Mouse (Mus musculus) stomach, embryonic 16.5 days (tissue): ENCODE measurements at regions not wholly inside any gene's neighbourhood (a gene's known extent, or its start where the extent isn't known, plus 50 kb on each side); places are given as distances from the start of the nearest gene placed in this dataset.

Experiments
- ATAC-seq: fragments of 200-750 bp; cut with Nextera tagmentation; 2 replicates; pipeline ENCODE4 v1.8.0; 2017; ENCODE audit warnings: moderate number of reproducible peaks, moderate TSS enrichment; ENCODE audit not compliant: insufficient read depth, low FRiP score
- H3K27ac ChIP-seq: fragments of 300-500 bp; sonication (generic); 2 replicates; pipeline ENCODE4 v1.5.1; 2014; ENCODE audit warnings: low read length
- H3K27me3 ChIP-seq: fragments of 300-500 bp; sonication (generic); 2 replicates; pipeline ENCODE4 v1.6.1; 2014; ENCODE audit warnings: low read length, control low read depth, mixed read lengths; ENCODE audit not compliant: control insufficient read depth, insufficient read depth
- H3K36me3 ChIP-seq: fragments of 300-500 bp; sonication (generic); 2 replicates; pipeline ENCODE4 v1.6.1; 2014; ENCODE audit warnings: low read length; ENCODE audit not compliant: control insufficient read depth, insufficient read depth
- H3K4me1 ChIP-seq: fragments of 300-500 bp; sonication (generic); 2 replicates; pipeline ENCODE4 v1.6.1; 2014; ENCODE audit warnings: low read length, control low read depth, mixed read lengths; ENCODE audit not compliant: control insufficient read depth, insufficient read depth
- H3K4me2 ChIP-seq: fragments of 300-500 bp; sonication (generic); 2 replicates; pipeline ENCODE4 v1.6.1; 2014; ENCODE audit warnings: low read depth, low read length, mixed read lengths
- H3K4me3 ChIP-seq: fragments of 300-500 bp; sonication (generic); replicated peaks from 2 replicates; pipeline ENCODE4 v1.5.1; 2014; ENCODE audit warnings: mild to moderate bottlenecking, low read length
- H3K9ac ChIP-seq: fragments of 300-500 bp; sonication (generic); 2 replicates; pipeline ENCODE4 v1.6.1; 2014; ENCODE audit warnings: low read length
- H3K9me3 ChIP-seq: fragments of 300-500 bp; sonication (generic); replicated peaks from 2 replicates; pipeline ENCODE4 v1.6.1; 2016; ENCODE audit warnings: low read length, control low read depth; ENCODE audit not compliant: control insufficient read depth
- WGBS: fragments of 180-500 bp; shearing (Covaris S2); extraction: QIAGEN DNeasy Blood & Tissue Kit; methylation state at CpG from one replicate; pipeline ENCODE4 v1.1.7; 2014; 5-methylcytosine and 5-hydroxymethylcytosine counted together

- no peak for ATAC-seq
- no peak overlapping the region for H3K4me2 ChIP-seq
- no peaks in the 10 kb centered on the region for H3K9me3 ChIP-seq
- H3K36me3 ChIP-seq, result no peaks in the 10 kb centered on the region
- H3K4me3 ChIP-seq, result no peak overlapping the region
- H3K27me3 ChIP-seq, result no peaks in the 10 kb centered on the region
- H3K9ac ChIP-seq, result no peak overlapping the region
- WGBS, result 69% methylated on average over 13 of the region's 13 CpGs
- H3K27ac ChIP-seq, result no peak overlapping the region
- H3K4me1 ChIP-seq, result no peaks in the 10 kb centered on the region
Measured at GRCm38 (mm10) chr9:88069834-88070233, 257.2 kb upstream of the Nt5e start.

GRCm38 (mm10) chr9:88073165-88073564 lies 253.8 kb upstream of the Nt5e start:
- Histone ChIP-seq H3K36me3 (no peaks in the 10 kb centered on the region), H3K27me3 (no peaks in the 10 kb centered on the region), H3K4me2 (no peak overlapping the region), H3K4me3 (no peak overlapping the region), H3K27ac (no peak overlapping the region), H3K9ac (no peak overlapping the region), H3K4me1 (no peaks in the 10 kb centered on the region), H3K9me3 (no peaks in the 10 kb centered on the region)
- no peak for ATAC-seq
- 10% methylated on average over 6 of the region's 6 CpGs for WGBS

GRCm38 (mm10) chr9:88073579-88073978 lies 253.4 kb upstream of the Nt5e start:
- no peak overlapping the region for H3K9ac ChIP-seq
- H3K9me3 ChIP-seq, result no peaks in the 10 kb centered on the region
- no peak overlapping the region for H3K4me3 ChIP-seq
- 80% methylated on average over 7 of the region's 7 CpGs for WGBS
- H3K4me2 ChIP-seq, result no peak overlapping the region
- no peak overlapping the region for H3K27ac ChIP-seq
- H3K4me1 ChIP-seq, result no peaks in the 10 kb centered on the region
- ATAC-seq, result no peak
- no peaks in the 10 kb centered on the region for H3K36me3 ChIP-seq
- H3K27me3 ChIP-seq, result no peaks in the 10 kb centered on the region

- ATAC-seq, result no peak; the same call in 1 of the 2 replicates
- 45% methylated on average over 5 of the region's 5 CpGs for WGBS
- no peaks in the 10 kb centered on the region for H3K9me3 ChIP-seq
- H3K4me3 ChIP-seq, result no peak overlapping the region
- no peak overlapping the region for H3K27ac ChIP-seq
- H3K9ac ChIP-seq, result no peak overlapping the region
- H3K36me3 ChIP-seq, result no peaks in the 10 kb centered on the region
- no peaks in the 10 kb centered on the region for H3K27me3 ChIP-seq
- H3K4me2 ChIP-seq, result no peak overlapping the region
- H3K4me1 ChIP-seq, result no peaks in the 10 kb centered on the region
Measured at GRCm38 (mm10) chr9:88082931-88083479, 244.0 kb upstream of the Nt5e start.

- Histone ChIP-seq H3K27ac (no peak overlapping the region), H3K9me3 (no peaks in the 10 kb centered on the region), H3K4me3 (no peak overlapping the region), H3K4me2 (no peak overlapping the region), H3K27me3 (no peaks in the 10 kb centered on the region), H3K36me3 (no peaks in the 10 kb centered on the region), H3K9ac (no peak overlapping the region), H3K4me1 (no peaks in the 10 kb centered on the region)
- 82% methylated on average over 11 of the region's 11 CpGs for WGBS
- ATAC-seq, result no peak
Measured at GRCm38 (mm10) chr9:88085181-88085816, 241.7 kb upstream of the Nt5e start.

GRCm38 (mm10) chr9:88085866-88086265 lies 241.1 kb upstream of the Nt5e start:
- no peak for ATAC-seq
- 64% methylated on average over 3 of the region's 3 CpGs for WGBS
- Histone ChIP-seq H3K27ac (no peak overlapping the region), H3K27me3 (no peaks in the 10 kb centered on the region), H3K4me1 (no peaks in the 10 kb centered on the region), H3K9me3 (no peaks in the 10 kb centered on the region), H3K4me3 (no peak overlapping the region), H3K9ac (no peak overlapping the region), H3K4me2 (no peak overlapping the region), H3K36me3 (no peaks in the 10 kb centered on the region)

- Histone ChIP-seq H3K4me2 (no peak overlapping the region), H3K9ac (no peak overlapping the region), H3K36me3 (no peaks in the 10 kb centered on the region), H3K27me3 (no peaks in the 10 kb centered on the region), H3K9me3 (no peaks in the 10 kb centered on the region), H3K27ac (no peak overlapping the region), H3K4me1 (no peaks in the 10 kb centered on the region), H3K4me3 (no peak overlapping the region)
- WGBS, result 67% methylated on average over 8 of the region's 8 CpGs
- ATAC-seq, result no peak
Measured at GRCm38 (mm10) chr9:88091781-88092527, 235.0 kb upstream of the Nt5e start.

- Histone ChIP-seq H3K9me3 (no peaks in the 10 kb centered on the region), H3K4me1 (no peaks in the 10 kb centered on the region), H3K36me3 (no peaks in the 10 kb centered on the region), H3K27me3 (no peaks in the 10 kb centered on the region), H3K9ac (no peak overlapping the region), H3K4me2 (no peak overlapping the region), H3K4me3 (no peak overlapping the region), H3K27ac (no peak overlapping the region)
- WGBS, result 70% methylated on average over 4 of the region's 4 CpGs
- no peak for ATAC-seq
Measured at GRCm38 (mm10) chr9:88092561-88092960, 234.4 kb upstream of the Nt5e start.

GRCm38 (mm10) chr9:88113094-88113493 lies 213.9 kb upstream of the Nt5e start:
- H3K4me3 ChIP-seq, result no peak overlapping the region
- no peak for ATAC-seq
- H3K27me3 ChIP-seq, result no peaks in the 10 kb centered on the region
- WGBS, result 58% methylated on average over 1 of the region's 1 CpGs
- no peak overlapping the region for H3K9ac ChIP-seq
- H3K4me2 ChIP-seq, result no peak overlapping the region
- no peak overlapping the region for H3K27ac ChIP-seq
- no peaks in the 10 kb centered on the region for H3K4me1 ChIP-seq
- no peaks in the 10 kb centered on the region for H3K9me3 ChIP-seq
- H3K36me3 ChIP-seq, result no peaks in the 10 kb centered on the region
